Comparison of ENCODE assay signal across 9 mouse cellular contexts in genomic region chr7:47014564-47015389, GRCm38 (mm10). TPM values are rescaled to one million over a fixed set of nuclear protein-coding genes. Genes with fewer than 3 reads are reported as not detected.
DNase-seq lines count a peak whose midpoint lies in the region; ATAC-seq and TF ChIP-seq lines count a peak whose summit lies in the region.
"Had no signal": no experiment of that assay in that cellular context is flagged by ENCODE, and none has a peak within 500 bp of the region (broad histone marks: within the 10 kb centered on the region; RNA-seq: fewer than 3 reads in every experiment).

No protein-coding gene starts in this region.

- DNase-seq in embryo, embryonic 10.5 days (ENCODE audit: low spot score): peak; percentile 16
- no peak for DNase-seq in embryo, embryonic 11 days
- no peak for DNase-seq in G1E (ENCODE audit: low spot score)
- DNase-seq in left cerebral cortex, postnatal 36 days (ENCODE audit: low spot score in 2 of 2): no peak
- DNase-seq in layer of hippocampus, adult 2 months (ENCODE audit: low spot score in 2 of 2): no peak
- no peak for DNase-seq in midbrain, embryonic 14.5 days

- H3K9me3 ChIP-seq in G1E (replicated peaks): no peaks in the 10 kb centered on the region
- H3K9me3 ChIP-seq in heart, embryonic 11.5 days (replicated peaks; ENCODE audit: control insufficient read depth, low read length): no peaks in the 10 kb centered on the region
- no peaks in the 10 kb centered on the region for H3K9me3 ChIP-seq in liver, embryonic 15.5 days (replicated peaks)
- H3K9me3 ChIP-seq in midbrain, embryonic 14.5 days (ENCODE audit: control insufficient read depth, low read length): no peaks in the 10 kb centered on the region

- TF ChIP-seq CTCF in G1E (IDR thresholded peaks at IDR 0.05; ENCODE audit: low read depth, low read length): no peak
- no peak for TF ChIP-seq CTCF in layer of hippocampus, adult 2 months (conservative IDR thresholded peaks at IDR 0.05)

- intact Hi-C loops in left cerebral cortex, postnatal 36 days (cut with DNase I): loop anchor here (2.0 kb wide), 1 partner anchor 50 kb away; no protein-coding TSS in a partner anchor

- H3K27me3 ChIP-seq in G1E (ENCODE audit: insufficient read depth, low read length): peaks cover 9% of the 10 kb centered on the region
- H3K27me3 ChIP-seq in heart, embryonic 11.5 days (ENCODE audit: control insufficient read depth, insufficient read depth, low read length): no peaks in the 10 kb centered on the region
- H3K27me3 ChIP-seq in liver, embryonic 15.5 days: no peaks in the 10 kb centered on the region; the same call in 1 of the 2 replicates
- H3K27me3 ChIP-seq in midbrain, embryonic 14.5 days (ENCODE audit: control insufficient read depth, insufficient read depth, low read length): no peaks in the 10 kb centered on the region

- no peak overlapping the region; the same call in 1 of the 2 replicates for H3K4me3 ChIP-seq in G1E (ENCODE audit: low read depth, low read length)
- no peak overlapping the region for H3K4me3 ChIP-seq in heart, embryonic 11.5 days (ENCODE audit: low read depth, low read length)
- peak overlapping the region; percentile 19; the same call in 1 of the 2 replicates for H3K4me3 ChIP-seq in liver, embryonic 15.5 days (replicated peaks)
- H3K4me3 ChIP-seq in layer of hippocampus, adult 2 months: no peak overlapping the region
- no peak overlapping the region for H3K4me3 ChIP-seq in midbrain, embryonic 14.5 days (replicated peaks; ENCODE audit: low read depth, low read length)

- peak; percentile 25; the same call in 1 of the 2 replicates for ATAC-seq in G1E (ENCODE audit: extremely low read depth, insufficient number of reproducible peaks, low FRiP score, poor library complexity, severe bottlenecking)
- ATAC-seq in heart, embryonic 11.5 days (replicated peaks; ENCODE audit: insufficient number of reproducible peaks, low FRiP score, low TSS enrichment): no peak
- no peak for ATAC-seq in liver, embryonic 15.5 days (ENCODE audit: insufficient read depth)
- no peak for ATAC-seq in midbrain, embryonic 14.5 days (ENCODE audit: low FRiP score, low TSS enrichment)

- peak overlapping the region; percentile 42 for H3K4me2 ChIP-seq in heart, embryonic 11.5 days
- peak overlapping the region; percentile 59 for H3K4me2 ChIP-seq in liver, embryonic 15.5 days
- no peak overlapping the region for H3K4me2 ChIP-seq in midbrain, embryonic 14.5 days (ENCODE audit: low read length)

- H3K27ac ChIP-seq in heart, embryonic 11.5 days (ENCODE audit: low read depth, low read length): peak overlapping the region; percentile 74
- peak overlapping the region; percentile 93 for H3K27ac ChIP-seq in liver, embryonic 15.5 days (replicated peaks)
- no peak overlapping the region; the same call in 1 of the 2 replicates for H3K27ac ChIP-seq in layer of hippocampus, adult 2 months
- H3K27ac ChIP-seq in midbrain, embryonic 14.5 days (replicated peaks; ENCODE audit: low read depth, low read length): no peak overlapping the region

- WGBS in heart, embryonic 11.5 days (ENCODE audit: insufficient replicate concordance): 49% methylated on average over 11 of the region's 11 CpGs
- WGBS in liver, embryonic 15.5 days (ENCODE audit: insufficient replicate concordance): 36% methylated on average over 10 of the region's 11 CpGs
- WGBS in midbrain, embryonic 14.5 days: 44% methylated on average over 10 of the region's 11 CpGs

- H3K4me1 ChIP-seq in G1E (ENCODE audit: insufficient read depth, low read depth, low read length): peaks cover 23% of the 10 kb centered on the region
- H3K4me1 ChIP-seq in heart, embryonic 11.5 days (ENCODE audit: control insufficient read depth, insufficient read depth, low read length): peaks cover 15% of the 10 kb centered on the region
- peaks cover 53% of the 10 kb centered on the region for H3K4me1 ChIP-seq in liver, embryonic 15.5 days (replicated peaks)
- H3K4me1 ChIP-seq in midbrain, embryonic 14.5 days (ENCODE audit: control insufficient read depth, insufficient read depth, low read length): peaks cover 5% of the 10 kb centered on the region; the same call in 1 of the 2 replicates

- no peaks in the 10 kb centered on the region for H3K36me3 ChIP-seq in G1E (replicated peaks)
- H3K36me3 ChIP-seq in heart, embryonic 11.5 days (ENCODE audit: control insufficient read depth, insufficient read depth, low read length): no peaks in the 10 kb centered on the region
- no peaks in the 10 kb centered on the region for H3K36me3 ChIP-seq in liver, embryonic 15.5 days (replicated peaks)
- H3K36me3 ChIP-seq in midbrain, embryonic 14.5 days (ENCODE audit: control insufficient read depth, insufficient read depth, low read length): no peaks in the 10 kb centered on the region

- H3K9ac ChIP-seq in heart, embryonic 11.5 days (ENCODE audit: low read depth, low read length): no peak overlapping the region
- H3K9ac ChIP-seq in liver, embryonic 15.5 days: peak overlapping the region; percentile 26; the same call in 1 of the 2 replicates
- H3K9ac ChIP-seq in midbrain, embryonic 14.5 days (replicated peaks; ENCODE audit: low read length): no peak overlapping the region

RNA-seq across cellular contexts. Expression of gene Spty2d1, which starts 6.6 kb away (rescaled TPM):
- total RNA-seq in G1E (2014; fragmentation: Nextera tagmentation): 36.4 and 41.9 TPM in 2 replicates
- total RNA-seq in G1E (2017): 22.2 and 24.4 TPM in 2 replicates
- 6.0 and 6.7 TPM in 2 replicates for polyA plus RNA-seq in G1E (2012)
- polyA plus RNA-seq in heart, embryonic 11.5 days (2014; fragmentation: Nextera tagmentation; extraction: Ambion mirVana): 15.6 and 18.8 TPM in 2 replicates
- 10.7 and 11.3 TPM in 2 replicates for polyA plus RNA-seq in liver, embryonic 15.5 days (2015; fragmentation: Nextera tagmentation; extraction: Ambion mirVana)
- 10 to 100 TPM; 15.1 TPM for total RNA-seq in left cerebral cortex, postnatal 36 days (2021)
- 10 to 100 TPM; 15.4 to 16.0 TPM for total RNA-seq in layer of hippocampus, adult 2 months (2021)
- 5.8 and 8.9 TPM in 2 replicates for polyA plus RNA-seq in midbrain, embryonic 14.5 days (2014; fragmentation: Nextera tagmentation; extraction: Ambion mirVana)

RNA-seq across cellular contexts. Expression of gene Gm9999, which starts 31.4 kb away (rescaled TPM):
- total RNA-seq in G1E (2014; fragmentation: Nextera tagmentation): not detected in 2 replicates
- total RNA-seq in G1E (2017): 0.76 TPM in 1 of 2 replicates, not detected in the other
- not detected in 2 replicates for polyA plus RNA-seq in G1E (2012)
- polyA plus RNA-seq in heart, embryonic 11.5 days (2014; fragmentation: Nextera tagmentation; extraction: Ambion mirVana): not detected in 2 replicates
- not detected in 2 replicates for polyA plus RNA-seq in liver, embryonic 15.5 days (2015; fragmentation: Nextera tagmentation; extraction: Ambion mirVana)
- not detected for total RNA-seq in left cerebral cortex, postnatal 36 days (2021)
- not detected for total RNA-seq in layer of hippocampus, adult 2 months (2021)
- polyA plus RNA-seq in midbrain, embryonic 14.5 days (2014; fragmentation: Nextera tagmentation; extraction: Ambion mirVana): not detected in 2 replicates
- total RNA-seq: gastrocnemius, postnatal 36 days had no signal

RNA-seq across cellular contexts. Expression of gene Tmem86a, which starts 35.6 kb away (rescaled TPM):
- total RNA-seq in G1E (2014; fragmentation: Nextera tagmentation) (7.1 TPM in 1 of 2 replicates, not detected in the other), G1E (2017) (not detected in 2 replicates)
- polyA plus RNA-seq in G1E (2012): 0.04 and 0.05 TPM in 2 replicates
- polyA plus RNA-seq in heart, embryonic 11.5 days (2014; fragmentation: Nextera tagmentation; extraction: Ambion mirVana): 13.7 and 15.5 TPM in 2 replicates
- polyA plus RNA-seq in liver, embryonic 15.5 days (2015; fragmentation: Nextera tagmentation; extraction: Ambion mirVana): 24.7 and 28.3 TPM in 2 replicates
- total RNA-seq in left cerebral cortex, postnatal 36 days (2021): 10 to 100 TPM; 15.1 to 17.1 TPM
- total RNA-seq in layer of hippocampus, adult 2 months (2021): 10 to 100 TPM in 1 of 2 experiments, 1 to 10 TPM in 1; 9.8 to 14.0 TPM
- 18.5 and 19.7 TPM in 2 replicates for polyA plus RNA-seq in midbrain, embryonic 14.5 days (2014; fragmentation: Nextera tagmentation; extraction: Ambion mirVana)

RNA-seq across cellular contexts. Expression of gene Uevld, which starts 56.5 kb away (rescaled TPM):
- total RNA-seq in G1E (2014; fragmentation: Nextera tagmentation) (14.5 and 18.1 TPM in 2 replicates), G1E (2017) (8.1 and 8.6 TPM in 2 replicates)
- polyA plus RNA-seq in G1E (2012): 0.11 and 0.18 TPM in 2 replicates
- 9.3 and 10.6 TPM in 2 replicates for polyA plus RNA-seq in heart, embryonic 11.5 days (2014; fragmentation: Nextera tagmentation; extraction: Ambion mirVana)
- polyA plus RNA-seq in liver, embryonic 15.5 days (2015; fragmentation: Nextera tagmentation; extraction: Ambion mirVana): 5.2 and 5.8 TPM in 2 replicates
- 10 to 100 TPM; 11.9 to 12.1 TPM for total RNA-seq in left cerebral cortex, postnatal 36 days (2021)
- 10 to 100 TPM; 14.5 to 15.7 TPM for total RNA-seq in layer of hippocampus, adult 2 months (2021)
- 3.9 and 7.1 TPM in 2 replicates for polyA plus RNA-seq in midbrain, embryonic 14.5 days (2014; fragmentation: Nextera tagmentation; extraction: Ambion mirVana)

Comparison
In these comparisons a context has a peak if more than half of its experiments do, and no peak if none do; other contexts are left out.
1. H3K27ac ChIP-seq: peak in heart, embryonic 11.5 days (single experiment) and liver, embryonic 15.5 days (single experiment); none in layer of hippocampus, adult 2 months (single experiment) and midbrain, embryonic 14.5 days (single experiment).
2. RNA of gene Tmem86a, which starts 35.6 kb away (polyA plus RNA-seq): 24.7 to 28.3 TPM in liver, embryonic 15.5 days, 18.5 to 19.7 TPM in midbrain, embryonic 14.5 days and 13.7 to 15.5 TPM in heart, embryonic 11.5 days; 0.04 to 0.05 TPM in G1E; every median in the first group is over 10 times any median in the second.